Mouse (Mus musculus) liver, embryonic 14.5 days (tissue): ENCODE results near the gene Sephs1. TPM values are rescaled to one million over a fixed set of nuclear protein-coding genes. Genes with fewer than 3 reads are reported as not detected.
"Not testable (repeated sequence)": the region's sequence is repeated elsewhere in the genome, so short reads cannot be mapped to it uniquely, and the experiment has no call there.

Experiments used
- ATAC-seq: fragments of 200-750 bp; cut with Nextera tagmentation; 2 replicates; pipeline ENCODE4 v1.8.0; 2017; ENCODE audit warnings: moderate number of reproducible peaks, mild to moderate bottlenecking, moderate library complexity; ENCODE audit not compliant: insufficient read depth
- DNase-seq, 3 experiments: peaks; one replicate each; pipeline ENCODE4 v3.0.0-alpha.2; 2012 to 2013; ENCODE audit warnings: low read depth in 3 of 3, low spot score in 3 of 3
- H3K27ac ChIP-seq: fragments of 300-500 bp; sonication (generic); 2 replicates; pipeline ENCODE4 v1.5.1; 2014; ENCODE audit warnings: moderate library complexity, mild to moderate bottlenecking, control low read depth, inconsistent platforms
- H3K27me3 ChIP-seq: fragments of 300-500 bp; sonication (generic); 2 replicates; pipeline ENCODE4 v1.6.1; 2014; ENCODE audit warnings: mild to moderate bottlenecking, low read length, moderate library complexity; ENCODE audit not compliant: control insufficient read depth, insufficient read depth
- H3K36me3 ChIP-seq: fragments of 300-500 bp; sonication (generic); replicated peaks from 2 replicates; pipeline ENCODE4 v1.6.1; 2014; ENCODE audit warnings: low read depth; ENCODE audit not compliant: control insufficient read depth, insufficient read depth
- H3K4me1 ChIP-seq, 2 experiments: fragments of 200-500 bp in 1 of 2; fragments of 300-500 bp in 1 of 2; sonication (generic) in 1 of 2; replicated peaks; 2 replicates each; pipeline ENCODE4 v1.6.1; 2012 to 2014; ENCODE audit warnings: antibody characterized with exemption in 1 of 2, inconsistent platforms in 1 of 2, low read length in 1 of 2; ENCODE audit not compliant: control insufficient read depth in 2 of 2, insufficient read depth in 2 of 2
- H3K4me2 ChIP-seq: fragments of 300-500 bp; sonication (generic); 2 replicates; pipeline ENCODE4 v1.6.1; 2014; ENCODE audit warnings: low read depth, mild to moderate bottlenecking, control low read depth, moderate library complexity
- H3K4me3 ChIP-seq, 2 experiments: fragments of 200-500 bp in 1 of 2; fragments of 300-500 bp in 1 of 2; sonication (generic) in 1 of 2; 2 replicates each; pipeline ENCODE4 v1.5.1; 2012 to 2014; ENCODE audit warnings: low read depth in 2 of 2, low read length in 2 of 2, mild to moderate bottlenecking in 2 of 2, control low read depth in 1 of 2, inconsistent platforms in 1 of 2, moderate library complexity in 1 of 2; ENCODE audit not compliant: insufficient read depth in 1 of 2
- H3K9ac ChIP-seq: fragments of 300-500 bp; sonication (generic); replicated peaks from 2 replicates; pipeline ENCODE4 v1.6.1; 2014; ENCODE audit warnings: mild to moderate bottlenecking, control low read depth, moderate library complexity
- H3K9me3 ChIP-seq: fragments of 300-500 bp; sonication (generic); 2 replicates; pipeline ENCODE4 v1.6.1; 2016; ENCODE audit warnings: low read length, mixed read lengths; ENCODE audit not compliant: control insufficient read depth
- CTCF ChIP-seq: IDR thresholded peaks from 2 replicates; pipeline ENCODE4 v1.5.1; 2016; ENCODE audit warnings: antibody characterized with exemption, low read depth, control low read depth
- EP300 ChIP-seq: IDR thresholded peaks from 2 replicates; pipeline ENCODE4 v1.6.1; 2016; ENCODE audit warnings: antibody characterized with exemption, low read depth
- WGBS: fragments of 180-500 bp; shearing (Covaris S2); extraction: QIAGEN DNeasy Blood & Tissue Kit; methylation state at CpG from one replicate; pipeline ENCODE4 v1.1.7; 2014; ENCODE audit not compliant: insufficient replicate concordance; 5-methylcytosine and 5-hydroxymethylcytosine counted together
- polyA plus RNA-seq, 2 experiments: library from polyadenylated mRNA; depleted of rRNA in 1 of 2; stranded (reverse) in 1 of 2; unstranded in 1 of 2; fragments of >200 nt; fragmentation: Nextera tagmentation in 1 of 2; extraction: Ambion mirVana in 1 of 2; gene quantifications; 2 replicates each; pipeline versions ENCODE4 v1.2.1 to v1.2.3; 2012 to 2014

The Sephs1 gene
- polyA plus RNA-seq, 2 experiments: 16.8 to 29.9 TPM

DNA sequence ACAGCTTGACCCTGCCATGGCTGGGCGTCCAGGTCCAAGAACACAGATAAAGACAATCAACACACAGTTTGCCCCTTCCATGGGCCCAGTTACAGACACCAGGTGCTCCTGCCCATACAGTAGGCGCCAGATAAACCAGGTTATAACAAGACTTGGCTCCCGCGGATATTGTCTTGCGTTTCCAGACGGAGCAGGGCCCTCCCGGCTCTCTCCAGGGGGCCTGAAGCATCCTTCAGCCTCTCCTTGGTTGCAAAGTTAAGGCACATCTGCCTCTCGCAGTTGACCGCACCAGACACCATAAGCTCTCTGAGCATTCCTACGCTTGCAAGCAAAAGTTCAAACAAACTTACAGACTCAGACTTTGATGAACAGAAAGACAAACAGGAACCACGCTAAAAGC, 59.5 kb downstream of the Sephs1 start:
- H3K4me2 ChIP-seq: no peak overlapping the region
- no peaks in the 10 kb centered on the region; the same call in 1 of the 2 replicates for H3K36me3 ChIP-seq
- H3K4me1 ChIP-seq: no peaks in the 10 kb centered on the region
- WGBS: 68% methylated on average over 11 of the region's 11 CpGs
- TF ChIP-seq EP300 (no peak), CTCF (no peak)
- ATAC-seq (no peak), DNase-seq (no peak)
- H3K27ac ChIP-seq: no peak overlapping the region
- no peaks in the 10 kb centered on the region for H3K27me3 ChIP-seq
- H3K9me3 ChIP-seq: no peaks in the 10 kb centered on the region; the same call in 1 of the 2 replicates
- no peak overlapping the region for H3K4me3 ChIP-seq
- no peak overlapping the region for H3K9ac ChIP-seq

DNA sequence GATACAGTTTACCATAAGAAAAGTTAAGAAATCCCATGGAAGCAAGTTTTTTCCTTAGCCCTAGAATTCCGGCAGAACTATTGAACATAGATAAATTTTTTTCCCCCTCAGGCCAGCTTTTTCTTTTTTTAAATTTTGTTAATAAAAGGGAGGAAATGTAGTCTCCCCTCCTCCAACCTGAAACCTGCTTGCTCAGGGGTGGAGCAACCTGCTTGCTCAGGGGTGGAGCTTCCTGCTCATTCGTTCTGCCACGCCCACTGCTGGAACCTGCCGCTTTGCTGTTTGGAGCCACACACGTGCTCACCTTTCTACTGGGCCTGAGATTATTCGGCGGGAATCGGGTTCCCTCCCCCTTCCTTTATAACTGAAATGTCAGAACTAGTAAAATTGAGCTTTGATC, 68.3 kb downstream of the Sephs1 start:
- not testable (repeated sequence) for H3K9ac ChIP-seq, ATAC-seq, DNase-seq, H3K27me3 ChIP-seq, H3K27ac ChIP-seq, H3K4me1 ChIP-seq, H3K4me2 ChIP-seq, H3K4me3 ChIP-seq, H3K36me3 ChIP-seq, H3K9me3 ChIP-seq
- 48% methylated on average over 8 of the region's 8 CpGs for WGBS

DNA sequence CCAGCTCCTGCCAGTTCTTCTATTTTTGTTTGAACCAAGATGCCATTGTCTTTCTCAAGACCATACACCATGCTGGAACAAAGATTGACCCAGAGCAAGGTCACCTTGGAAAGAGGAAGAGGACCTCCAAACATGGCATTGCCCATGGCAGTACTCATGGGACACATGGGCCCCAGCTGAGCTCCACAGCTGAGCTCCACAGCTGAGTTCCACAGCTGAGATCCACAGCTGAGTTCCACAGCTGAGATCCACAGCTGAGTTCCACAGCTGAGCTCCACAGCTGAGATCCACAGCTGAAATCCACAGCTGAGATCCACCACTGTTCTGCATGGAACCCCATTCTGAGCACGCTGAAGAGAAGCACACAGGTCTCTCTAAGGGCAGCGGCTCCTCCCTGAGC, 69.6 kb downstream of the Sephs1 start:
- ATAC-seq: no peak
- TF ChIP-seq EP300 (no peak), CTCF (no peak)
- H3K9ac ChIP-seq: no peak overlapping the region
- no peak for DNase-seq
- no peaks in the 10 kb centered on the region for H3K27me3 ChIP-seq
- H3K9me3 ChIP-seq: no peaks in the 10 kb centered on the region
- no peak overlapping the region for H3K4me2 ChIP-seq
- no peak overlapping the region for H3K4me3 ChIP-seq
- no peaks in the 10 kb centered on the region for H3K36me3 ChIP-seq
- H3K27ac ChIP-seq: no peak overlapping the region
- WGBS: 76% methylated on average over 2 of the region's 2 CpGs
- no peaks in the 10 kb centered on the region for H3K4me1 ChIP-seq

DNA sequence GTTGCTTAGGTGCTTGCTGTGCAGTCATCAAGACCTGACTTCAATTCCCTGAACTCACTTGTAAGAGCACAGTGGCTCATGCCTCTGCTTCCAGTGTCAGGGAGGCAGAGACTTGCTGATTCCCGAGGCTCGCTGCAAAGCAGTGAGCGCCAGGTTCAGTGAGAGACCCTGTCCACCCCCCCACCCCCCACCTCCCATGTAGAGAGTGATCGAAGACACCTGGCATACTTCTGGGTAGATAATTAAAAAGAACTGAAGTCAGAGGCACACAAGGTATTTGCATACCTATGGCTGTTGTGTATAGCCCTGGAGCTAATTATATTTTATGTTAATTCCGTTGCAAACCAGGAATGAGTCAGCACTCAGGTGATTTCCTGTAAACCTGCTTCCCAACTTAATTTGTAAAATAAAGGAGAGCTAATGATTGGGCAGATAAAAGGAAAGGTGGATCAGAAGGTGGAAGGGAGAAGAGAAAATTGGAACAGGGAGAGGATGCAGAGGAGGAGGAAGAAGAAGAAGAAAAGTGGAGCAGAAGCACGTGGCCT, 72.9 kb downstream of the Sephs1 start:
- no peak overlapping the region for H3K4me3 ChIP-seq
- H3K36me3 ChIP-seq: no peaks in the 10 kb centered on the region
- WGBS: 67% methylated on average over 6 of the region's 6 CpGs
- no peaks in the 10 kb centered on the region for H3K27me3 ChIP-seq
- H3K4me1 ChIP-seq: no peaks in the 10 kb centered on the region
- no peak overlapping the region for H3K4me2 ChIP-seq
- H3K27ac ChIP-seq: no peak overlapping the region
- ATAC-seq (no peak), DNase-seq (no peak)
- H3K9me3 ChIP-seq: no peaks in the 10 kb centered on the region
- no peak for TF ChIP-seq CTCF
- no peak overlapping the region for H3K9ac ChIP-seq

DNA sequence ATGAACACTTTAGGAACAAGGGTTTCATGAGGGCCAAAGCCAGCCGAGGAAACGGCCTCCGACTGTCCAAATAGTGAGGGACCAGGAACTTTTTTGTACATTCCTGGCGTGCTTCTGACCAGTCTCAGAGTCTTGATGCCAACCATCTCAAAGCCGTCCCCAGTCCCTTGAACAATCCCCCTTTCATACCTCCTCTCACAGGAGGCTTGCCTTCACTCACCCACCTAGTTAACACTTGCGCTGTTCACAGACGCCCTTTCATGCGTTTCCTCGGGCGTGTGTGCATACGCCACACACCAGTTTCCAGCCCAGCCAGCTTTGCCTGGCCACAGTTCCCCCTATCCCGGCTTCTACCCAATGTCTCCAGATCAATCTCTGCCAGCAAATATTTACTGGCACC, 76.7 kb downstream of the Sephs1 start:
- Histone ChIP-seq H3K9ac (no peak overlapping the region), H3K4me3 (no peak overlapping the region), H3K27ac (no peak overlapping the region), H3K4me1 (no peaks in the 10 kb centered on the region), H3K9me3 (no peaks in the 10 kb centered on the region), H3K4me2 (no peak overlapping the region), H3K36me3 (no peaks in the 10 kb centered on the region), H3K27me3 (no peaks in the 10 kb centered on the region)
- ATAC-seq: no peak
- 71% methylated on average over 12 of the region's 12 CpGs for WGBS
- TF ChIP-seq CTCF (no peak), EP300 (no peak)
- DNase-seq: no peak

Other genes with a start within 250 kb of the Sephs1 start
- 12.9 and 19.1 TPM in 2 replicates for gene Prpf18, start 229.5 kb upstream of the Sephs1 start, polyA plus RNA-seq (2012; rRNA removed)
- 23.7 and 24.0 TPM in 2 replicates for gene Prpf18, start 229.5 kb upstream of the Sephs1 start, polyA plus RNA-seq (2014; fragmentation: Nextera tagmentation; extraction: Ambion mirVana)
- gene Bend7, start 163.7 kb upstream of the Sephs1 start, polyA plus RNA-seq (2012; rRNA removed): 0.87 and 0.94 TPM in 2 replicates
- gene Bend7, start 163.7 kb upstream of the Sephs1 start, polyA plus RNA-seq (2014; fragmentation: Nextera tagmentation; extraction: Ambion mirVana): 1.2 and 1.5 TPM in 2 replicates
- gene Phyh, start 37.5 kb downstream of the Sephs1 start, polyA plus RNA-seq (2012; rRNA removed): 27.3 and 38.8 TPM in 2 replicates
- gene Phyh, start 37.5 kb downstream of the Sephs1 start, polyA plus RNA-seq (2014; fragmentation: Nextera tagmentation; extraction: Ambion mirVana): 63.8 and 67.8 TPM in 2 replicates
- gene Ucma, start 94.6 kb downstream of the Sephs1 start, polyA plus RNA-seq (2012; rRNA removed): not detected in 2 replicates
- not detected in 2 replicates for gene Ucma, start 94.6 kb downstream of the Sephs1 start, polyA plus RNA-seq (2014; fragmentation: Nextera tagmentation; extraction: Ambion mirVana)
- gene Mcm10, start 131.2 kb downstream of the Sephs1 start, polyA plus RNA-seq (2012; rRNA removed): 24.6 and 32.3 TPM in 2 replicates
- 35.2 and 37.2 TPM in 2 replicates for gene Mcm10, start 131.2 kb downstream of the Sephs1 start, polyA plus RNA-seq (2014; fragmentation: Nextera tagmentation; extraction: Ambion mirVana)
- gene Optn, start 182.5 kb downstream of the Sephs1 start, polyA plus RNA-seq (2012; rRNA removed): 3.5 and 6.4 TPM in 2 replicates
- 15.3 and 15.6 TPM in 2 replicates for gene Optn, start 182.5 kb downstream of the Sephs1 start, polyA plus RNA-seq (2014; fragmentation: Nextera tagmentation; extraction: Ambion mirVana)